Mouse (Mus musculus) liver, embryonic 13.5 days (tissue): ENCODE data around the gene Fam84b. TPM values are rescaled to one million over a fixed set of nuclear protein-coding genes. Genes with fewer than 3 reads are reported as not detected.
A peak's percentile ranks its signal among the peaks of the same experiment; 100 is the strongest.
"Not testable (repeated sequence)": the region's sequence is repeated elsewhere in the genome, so short reads cannot be mapped to it uniquely, and the experiment has no call there.

Experiments used
- ATAC-seq: fragments of 200-750 bp; cut with Nextera tagmentation; 2 replicates; pipeline ENCODE4 v1.8.0; 2017; ENCODE audit warnings: low read depth, mild to moderate bottlenecking, moderate number of reproducible peaks, moderate library complexity
- DNase-seq: peaks from one replicate; pipeline ENCODE4 v3.0.0; 2022
- H3K27ac ChIP-seq: fragments of 300-500 bp; sonication (generic); 2 replicates; pipeline ENCODE4 v1.5.1; 2015; ENCODE audit warnings: moderate library complexity, mild to moderate bottlenecking, inconsistent platforms
- H3K27me3 ChIP-seq: fragments of 300-500 bp; sonication (generic); 2 replicates; pipeline ENCODE4 v1.6.1; 2015; ENCODE audit warnings: mild to moderate bottlenecking, inconsistent platforms
- H3K36me3 ChIP-seq: fragments of 300-500 bp; sonication (generic); 2 replicates; pipeline ENCODE4 v1.6.1; 2015; ENCODE audit warnings: mild to moderate bottlenecking, inconsistent platforms
- H3K4me1 ChIP-seq: fragments of 300-500 bp; sonication (generic); replicated peaks from 2 replicates; pipeline ENCODE4 v1.6.1; 2015; ENCODE audit warnings: inconsistent platforms
- H3K4me2 ChIP-seq: fragments of 300-500 bp; sonication (generic); 2 replicates; pipeline ENCODE4 v1.6.1; 2015; ENCODE audit warnings: inconsistent platforms, mild to moderate bottlenecking, moderate library complexity
- H3K4me3 ChIP-seq: fragments of 300-500 bp; sonication (generic); replicated peaks from 2 replicates; pipeline ENCODE4 v1.5.1; 2015; ENCODE audit warnings: mild to moderate bottlenecking, inconsistent platforms
- H3K9ac ChIP-seq: fragments of 300-500 bp; sonication (generic); 2 replicates; pipeline ENCODE4 v1.6.1; 2015; ENCODE audit warnings: mild to moderate bottlenecking, inconsistent platforms
- H3K9me3 ChIP-seq: fragments of 300-500 bp; sonication (generic); replicated peaks from 2 replicates; pipeline ENCODE4 v1.6.1; 2016; ENCODE audit warnings: inconsistent platforms
- WGBS: fragments of 180-500 bp; shearing (Covaris S2); methylation state at CpG from one replicate; pipeline ENCODE4 v1.1.7; 2015; ENCODE audit not compliant: insufficient replicate concordance; 5-methylcytosine and 5-hydroxymethylcytosine counted together
- polyA plus RNA-seq: library from polyadenylated mRNA; unstranded; fragments of >200 nt; fragmentation: Nextera tagmentation; extraction: Ambion mirVana; gene quantifications from 2 replicates; pipeline ENCODE4 v1.2.1, GENCODE M21; 2015

The Fam84b gene
- polyA plus RNA-seq, 1 experiment from 2014 or later: 2.9 TPM

DNA sequence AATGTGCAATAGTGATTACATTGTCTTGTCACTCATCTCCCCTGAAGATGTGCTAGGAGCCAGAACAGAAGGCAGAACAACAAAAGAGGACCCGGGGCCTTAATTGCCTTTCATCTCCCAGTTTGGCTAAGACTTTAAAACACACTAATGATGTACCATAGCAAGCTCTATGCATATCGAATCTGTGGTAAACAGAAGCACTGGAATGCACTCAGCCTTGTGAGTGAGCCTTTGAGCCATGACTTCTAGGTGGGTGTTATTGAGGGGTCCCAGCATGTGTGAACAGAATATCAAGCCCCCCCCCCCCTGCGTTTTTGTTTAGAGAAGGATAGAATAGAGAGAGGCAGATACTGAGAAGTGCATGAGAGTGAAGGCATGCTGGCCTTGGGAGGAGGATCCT is 7.7 kb downstream of the Fam84b start:
- H3K9ac ChIP-seq: no peak overlapping the region
- H3K4me2 ChIP-seq: no peak overlapping the region
- no peak for DNase-seq
- no peaks in the 10 kb centered on the region for H3K9me3 ChIP-seq
- peaks cover 5% of the 10 kb centered on the region for H3K4me1 ChIP-seq
- no peak overlapping the region for H3K27ac ChIP-seq
- no peak for ATAC-seq
- no peak overlapping the region for H3K4me3 ChIP-seq
- no peaks in the 10 kb centered on the region for H3K36me3 ChIP-seq
- no peaks in the 10 kb centered on the region for H3K27me3 ChIP-seq
- 38% methylated on average over 3 of the region's 3 CpGs for WGBS

DNA sequence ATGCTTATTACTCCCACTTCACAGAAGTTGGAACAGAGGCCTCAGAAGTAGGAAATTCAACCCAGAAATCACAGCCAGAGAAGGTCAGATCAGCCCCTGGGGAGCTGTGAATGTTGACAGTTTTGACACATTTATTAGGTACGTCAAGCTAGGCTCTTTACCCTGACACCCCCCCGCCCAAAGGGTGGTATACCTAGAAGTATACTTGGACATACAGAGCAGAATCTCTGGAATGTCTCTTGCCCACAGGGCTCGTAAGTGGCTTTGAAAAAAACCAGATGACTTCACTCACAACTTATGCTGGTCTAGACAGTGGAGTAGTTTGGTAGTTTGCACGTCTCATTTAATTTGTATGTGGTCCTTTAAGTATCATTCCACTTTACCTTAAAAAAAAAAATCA is 11.8 kb downstream of the Fam84b start:
- Histone ChIP-seq H3K4me3 (no peak overlapping the region), H3K4me1 (peaks cover 25% of the 10 kb centered on the region), H3K27ac (no peak overlapping the region), H3K9ac (no peak overlapping the region), H3K36me3 (no peaks in the 10 kb centered on the region), H3K27me3 (no peaks in the 10 kb centered on the region), H3K4me2 (no peak overlapping the region), H3K9me3 (no peaks in the 10 kb centered on the region)
- ATAC-seq: no peak
- WGBS: 63% methylated on average over 4 of the region's 4 CpGs
- DNase-seq: no peak

DNA sequence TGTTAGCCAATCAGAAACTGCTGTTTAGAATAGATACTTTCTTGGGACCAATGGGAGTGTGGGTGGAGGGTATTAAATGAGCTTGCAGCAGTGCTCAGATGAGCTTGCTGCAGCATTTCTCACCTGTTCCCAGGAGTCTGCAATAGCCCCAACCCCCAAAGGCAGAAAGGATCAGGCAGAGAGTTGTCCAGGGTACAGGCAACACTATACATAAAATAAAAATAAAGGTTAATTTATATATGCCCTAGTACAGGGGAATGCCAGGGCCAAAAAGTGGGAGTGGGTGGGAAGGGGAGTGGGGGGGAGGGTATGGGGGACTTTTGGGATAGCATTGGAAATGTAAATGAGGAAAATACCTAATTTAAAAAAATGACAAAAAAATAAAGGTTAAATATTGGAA is 12.3 kb downstream of the Fam84b start:
- not testable (repeated sequence) for H3K27me3 ChIP-seq, H3K4me3 ChIP-seq, H3K27ac ChIP-seq, H3K4me2 ChIP-seq, H3K9me3 ChIP-seq, DNase-seq, H3K36me3 ChIP-seq, H3K9ac ChIP-seq
- peak; percentile 45; the same call in 1 of the 2 replicates for ATAC-seq
- H3K4me1 ChIP-seq: peaks cover 25% of the 10 kb centered on the region

DNA sequence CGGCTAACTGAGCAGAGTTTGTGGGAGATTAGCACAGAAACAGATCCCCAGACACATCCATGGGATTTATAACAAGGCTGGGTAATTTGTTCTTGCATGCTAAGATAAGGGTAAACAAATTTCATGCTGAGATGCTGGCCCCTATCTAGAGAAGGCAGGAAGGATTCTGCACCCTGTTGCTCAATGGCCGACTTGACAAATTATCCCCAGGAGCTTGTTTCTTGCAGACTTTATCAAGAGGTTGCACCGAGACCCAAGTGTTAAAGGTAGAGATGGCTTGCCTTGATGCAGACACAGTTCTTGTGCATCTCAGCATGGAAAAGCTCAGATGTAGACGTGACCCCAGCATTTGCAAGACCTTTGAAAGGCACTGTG is 13.3 kb downstream of the Fam84b start:
- WGBS: 5% methylated on average over 4 of the region's 4 CpGs
- ATAC-seq (peak; percentile 83), DNase-seq (peak; percentile 35)
- Histone ChIP-seq H3K4me1 (peaks cover 29% of the 10 kb centered on the region), H3K27ac (peak overlapping the region; percentile 58), H3K9ac (no peak overlapping the region), H3K4me2 (peak overlapping the region; percentile 23; the same call in 1 of the 2 replicates), H3K4me3 (no peak overlapping the region), H3K9me3 (no peaks in the 10 kb centered on the region), H3K36me3 (no peaks in the 10 kb centered on the region), H3K27me3 (no peaks in the 10 kb centered on the region)

DNA sequence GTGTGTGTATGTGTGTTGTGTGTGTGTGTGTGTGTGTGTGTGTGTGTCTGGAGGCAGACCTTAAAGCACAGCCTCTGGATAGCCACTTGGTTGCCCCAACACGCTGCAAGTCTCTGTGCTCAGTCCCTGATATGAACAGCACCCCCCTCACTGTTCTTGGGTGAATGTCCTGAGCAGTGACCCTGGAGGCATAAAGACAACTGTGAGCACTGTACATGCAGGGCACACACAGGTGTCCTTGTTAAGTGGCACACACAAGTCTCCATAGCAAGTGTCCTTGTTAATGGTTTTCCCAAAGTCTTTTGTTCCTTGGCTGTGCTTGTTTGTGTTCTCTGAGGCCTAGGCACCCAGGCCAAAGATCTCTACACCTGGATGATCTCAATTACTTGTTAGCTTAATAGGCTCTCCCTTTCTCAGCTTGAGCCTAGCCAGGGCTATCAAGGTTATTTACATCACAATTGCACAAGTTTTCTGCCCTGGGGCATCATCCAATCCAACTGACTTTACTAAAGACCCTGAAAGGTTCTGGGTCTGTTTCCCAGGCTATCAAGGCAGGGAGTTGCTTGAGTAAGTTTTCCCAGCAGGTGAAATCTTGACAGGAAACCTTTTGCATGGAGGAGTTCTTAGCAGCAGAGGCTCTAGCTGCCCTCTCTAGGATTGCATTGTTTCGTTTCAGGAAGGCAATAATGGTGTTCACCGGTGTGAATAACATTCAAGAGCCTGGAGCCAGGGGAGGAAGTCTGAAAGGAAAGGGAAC is 13.9 kb downstream of the Fam84b start:
- no peak overlapping the region for H3K4me2 ChIP-seq
- no peak for DNase-seq
- H3K27me3 ChIP-seq: no peaks in the 10 kb centered on the region
- H3K9me3 ChIP-seq: no peaks in the 10 kb centered on the region
- WGBS: 18% methylated on average over 3 of the region's 3 CpGs
- no peaks in the 10 kb centered on the region for H3K36me3 ChIP-seq
- peak overlapping the region; percentile 58 for H3K27ac ChIP-seq
- peaks cover 29% of the 10 kb centered on the region for H3K4me1 ChIP-seq
- H3K4me3 ChIP-seq: no peak overlapping the region
- no peak overlapping the region for H3K9ac ChIP-seq
- no peak for ATAC-seq

DNA sequence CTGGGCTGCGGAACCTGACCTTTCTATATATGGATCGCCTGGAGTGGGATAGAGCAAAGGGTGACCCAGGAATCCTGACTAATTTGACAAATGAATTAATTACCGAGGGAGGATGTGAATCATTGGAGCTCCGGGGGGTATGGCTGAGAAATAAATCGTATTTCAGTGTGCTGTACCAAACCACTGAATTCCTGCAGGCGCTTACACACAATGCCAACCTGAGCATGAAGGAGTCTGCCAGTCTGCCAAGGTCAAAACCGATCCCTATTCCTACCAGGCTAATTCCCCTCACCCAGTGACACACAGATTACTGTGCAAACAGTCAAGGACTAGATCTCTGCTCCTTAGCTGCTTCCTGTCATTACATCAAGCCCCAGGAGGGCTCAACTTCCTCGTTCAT is 15.4 kb downstream of the Fam84b start:
- ATAC-seq (no peak), DNase-seq (no peak)
- Histone ChIP-seq H3K27me3 (no peaks in the 10 kb centered on the region), H3K27ac (no peak overlapping the region), H3K4me3 (no peak overlapping the region), H3K4me1 (peaks cover 33% of the 10 kb centered on the region), H3K4me2 (no peak overlapping the region), H3K9ac (no peak overlapping the region), H3K9me3 (no peaks in the 10 kb centered on the region), H3K36me3 (no peaks in the 10 kb centered on the region)
- 60% methylated on average over 8 of the region's 8 CpGs for WGBS

DNA sequence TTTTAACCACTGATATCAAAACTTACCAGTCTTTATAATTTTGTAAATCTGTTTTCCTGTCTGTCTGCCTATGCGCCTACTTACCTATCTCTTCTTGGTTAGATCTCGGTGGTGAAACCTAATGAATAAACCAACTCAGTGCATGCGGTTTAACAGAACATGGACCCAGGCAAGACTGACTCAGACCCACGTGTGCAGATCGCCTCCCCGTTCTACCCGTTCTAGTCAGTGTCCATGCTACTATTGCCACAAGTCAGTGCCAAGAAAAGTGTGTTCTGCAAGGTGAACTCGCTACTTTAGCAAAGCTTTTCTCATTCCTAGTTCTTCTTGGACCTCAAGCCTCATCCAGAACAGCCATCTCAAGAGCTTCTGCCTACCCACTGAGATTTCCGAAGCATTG is 15.9 kb downstream of the Fam84b start:
- WGBS: 67% methylated on average over 9 of the region's 9 CpGs
- Histone ChIP-seq H3K36me3 (no peaks in the 10 kb centered on the region), H3K27me3 (no peaks in the 10 kb centered on the region), H3K9me3 (no peaks in the 10 kb centered on the region), H3K4me1 (peaks cover 33% of the 10 kb centered on the region), H3K4me3 (no peak overlapping the region), H3K9ac (no peak overlapping the region), H3K27ac (no peak overlapping the region), H3K4me2 (no peak overlapping the region)
- DNase-seq (no peak), ATAC-seq (no peak)

DNA sequence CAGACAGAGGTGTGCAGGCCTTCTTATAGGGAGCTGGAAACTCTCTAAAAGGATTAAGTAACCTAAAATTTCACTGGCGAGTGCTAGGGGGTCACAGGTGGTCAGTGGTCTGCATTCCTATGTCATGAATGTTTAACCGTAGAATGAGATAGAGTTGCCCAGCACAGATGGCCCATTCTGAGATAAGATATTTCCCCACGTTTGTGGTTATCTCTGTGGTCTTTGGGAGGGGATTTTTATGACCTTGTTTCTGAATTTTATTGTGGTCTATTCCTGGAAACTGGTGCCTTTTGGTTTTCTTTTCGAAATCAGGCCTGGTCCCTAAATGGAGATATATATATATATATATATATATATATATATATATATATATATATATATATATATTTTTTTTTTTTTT is 17.3 kb downstream of the Fam84b start:
- H3K27ac ChIP-seq: no peak overlapping the region
- WGBS: 18% methylated on average over 4 of the region's 4 CpGs
- H3K4me3 ChIP-seq: no peak overlapping the region
- no peak overlapping the region for H3K4me2 ChIP-seq
- no peaks in the 10 kb centered on the region for H3K9me3 ChIP-seq
- H3K27me3 ChIP-seq: no peaks in the 10 kb centered on the region
- H3K4me1 ChIP-seq: peaks cover 32% of the 10 kb centered on the region
- no peaks in the 10 kb centered on the region for H3K36me3 ChIP-seq
- ATAC-seq: no peak
- DNase-seq: no peak
- H3K9ac ChIP-seq: no peak overlapping the region

DNA sequence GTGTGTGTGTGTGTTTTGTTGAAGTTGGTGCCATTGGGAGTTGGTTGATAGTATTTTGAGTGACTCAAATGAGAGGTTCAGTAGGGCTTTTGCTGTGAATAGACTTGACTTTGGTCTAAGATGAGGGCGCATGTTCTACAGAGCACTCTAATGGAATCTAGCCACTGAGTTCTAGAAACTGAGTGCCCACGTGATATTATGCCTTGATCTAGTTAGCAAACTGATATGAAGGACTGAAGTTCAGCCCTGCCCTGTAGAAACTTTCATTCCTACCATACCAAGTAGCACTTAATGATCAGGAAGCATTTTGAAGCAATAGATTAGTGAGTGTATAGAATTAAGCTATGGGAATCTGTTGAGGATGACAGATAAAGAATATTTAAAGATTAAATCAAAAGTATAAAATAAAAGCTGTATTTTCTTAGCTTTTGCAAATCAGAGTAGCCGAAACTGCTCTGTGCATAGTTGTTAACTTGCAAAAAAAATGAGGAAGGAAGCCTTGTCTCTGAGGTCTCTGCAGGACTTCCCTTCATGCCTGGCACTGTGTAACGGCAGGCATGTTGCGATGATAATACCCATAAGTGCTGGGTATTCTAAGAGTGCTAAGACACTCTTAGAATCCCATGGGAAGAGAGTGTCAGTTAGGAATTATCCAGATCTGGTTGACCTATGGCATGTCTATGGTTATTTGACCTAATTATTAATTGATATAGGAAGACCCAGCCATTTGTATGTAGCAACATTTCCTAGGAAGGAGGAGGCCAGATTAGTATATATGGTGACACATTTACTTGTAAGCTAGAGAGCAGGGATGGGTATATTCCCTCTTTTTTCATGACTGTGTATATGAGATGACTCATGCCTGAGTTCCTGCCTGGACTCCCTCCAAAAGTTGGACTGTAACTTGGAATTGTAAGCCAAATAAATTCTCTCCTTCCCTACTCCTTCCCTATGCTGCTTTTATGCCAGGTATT is 18.7 kb downstream of the Fam84b start:
- Histone ChIP-seq H3K4me3 (no peak overlapping the region), H3K27me3 (no peaks in the 10 kb centered on the region), H3K4me1 (peaks cover 18% of the 10 kb centered on the region), H3K9me3 (no peaks in the 10 kb centered on the region), H3K36me3 (no peaks in the 10 kb centered on the region), H3K27ac (no peak overlapping the region), H3K9ac (no peak overlapping the region), H3K4me2 (no peak overlapping the region)
- no peak for DNase-seq
- WGBS: 31% methylated on average over 5 of the region's 5 CpGs
- no peak for ATAC-seq

DNA sequence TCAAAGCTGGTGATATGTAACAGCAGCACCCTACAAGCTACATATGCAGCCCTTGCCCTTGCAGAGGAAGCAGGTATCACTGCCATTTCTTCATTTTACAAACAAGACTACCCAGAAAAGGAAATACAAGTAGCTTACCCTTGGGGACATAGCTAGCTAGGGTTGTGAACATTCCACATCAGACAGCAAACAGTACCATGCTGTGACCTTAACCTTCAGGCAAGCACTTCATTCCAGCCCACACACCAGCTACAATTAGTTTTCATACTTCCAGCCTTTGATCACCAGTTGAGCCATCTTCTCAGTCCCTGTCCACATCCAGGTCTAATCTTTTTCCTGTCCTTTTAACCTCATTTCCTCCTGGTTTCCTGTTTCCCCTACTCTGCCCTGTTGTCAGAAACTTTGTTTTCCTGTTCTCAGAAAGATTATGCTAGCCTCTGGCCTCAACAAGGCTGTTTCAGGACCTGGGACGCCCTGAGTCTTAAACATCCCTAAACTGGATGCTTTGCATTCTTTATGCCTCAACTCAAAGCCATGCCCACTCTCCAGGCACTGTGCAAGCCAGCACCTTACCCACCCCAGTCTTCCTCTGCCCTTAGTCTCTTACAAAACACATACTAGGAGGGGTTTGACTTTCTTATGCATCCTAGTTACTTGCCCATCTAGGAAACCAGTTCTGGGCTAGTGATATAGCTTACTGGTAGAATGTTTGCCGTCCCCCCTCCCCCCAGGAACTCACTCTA is 19.9 kb downstream of the Fam84b start:
- no peak overlapping the region for H3K9ac ChIP-seq
- H3K9me3 ChIP-seq: no peaks in the 10 kb centered on the region
- 15% methylated on average over 2 of the region's 2 CpGs for WGBS
- H3K4me1 ChIP-seq: peaks cover 13% of the 10 kb centered on the region
- DNase-seq (no peak), ATAC-seq (no peak)
- no peak overlapping the region for H3K4me2 ChIP-seq
- no peaks in the 10 kb centered on the region for H3K36me3 ChIP-seq
- no peak overlapping the region for H3K27ac ChIP-seq
- H3K27me3 ChIP-seq: no peaks in the 10 kb centered on the region
- H3K4me3 ChIP-seq: no peak overlapping the region

DNA sequence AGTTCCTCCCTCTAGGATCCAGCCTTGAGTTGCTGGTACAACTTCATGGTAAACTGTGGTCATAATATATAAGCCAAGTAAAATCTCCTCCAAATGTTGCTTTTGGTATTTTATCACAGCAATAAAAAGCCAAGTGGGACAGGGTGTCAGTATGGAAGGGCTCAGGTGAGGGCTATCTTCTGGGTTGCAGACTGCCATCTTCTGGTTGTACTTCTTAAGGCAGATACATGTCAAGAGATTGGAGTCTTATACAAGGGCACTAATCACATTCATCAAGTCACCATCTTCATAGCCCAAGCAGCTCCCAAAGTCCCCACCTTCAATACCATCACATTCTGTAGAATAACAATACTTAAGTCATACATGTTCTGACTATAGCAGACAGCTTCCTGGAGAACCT is 21.0 kb downstream of the Fam84b start:
- no peak overlapping the region for H3K27ac ChIP-seq
- no peak for DNase-seq

More for the DNA sequence above, 21.0 kb downstream of the Fam84b start:
- Histone ChIP-seq H3K27me3 (no peaks in the 10 kb centered on the region), H3K4me2 (no peak overlapping the region), H3K4me1 (peaks cover 8% of the 10 kb centered on the region), H3K9me3 (no peaks in the 10 kb centered on the region), H3K4me3 (no peak overlapping the region), H3K9ac (no peak overlapping the region), H3K36me3 (no peaks in the 10 kb centered on the region)
- no peak for ATAC-seq
